Mouse (Mus musculus) testis, adult 2 months (tissue): ENCODE data around the gene Kcnd3. TPM values are rescaled to one million over a fixed set of nuclear protein-coding genes. Genes with fewer than 3 reads are reported as not detected.

Source experiments
- H3K27ac ChIP-seq: fragments of 200-500 bp; 2 replicates; pipeline ENCODE4 v1.5.1; 2012; ENCODE audit warnings: low read depth, low read length; ENCODE audit not compliant: control insufficient read depth, insufficient read depth
- H3K27me3 ChIP-seq: fragments of 200-500 bp; 2 replicates; pipeline ENCODE4 v1.6.1; 2012; ENCODE audit warnings: mild to moderate bottlenecking, low read length, moderate library complexity; ENCODE audit not compliant: control insufficient read depth, insufficient read depth
- H3K36me3 ChIP-seq: fragments of 200-500 bp; 2 replicates; pipeline ENCODE4 v1.6.1; 2012; ENCODE audit warnings: mild to moderate bottlenecking, low read length; ENCODE audit not compliant: control insufficient read depth, insufficient read depth
- H3K4me1 ChIP-seq: fragments of 200-500 bp; 2 replicates; pipeline ENCODE4 v1.6.1; 2012; ENCODE audit warnings: low read length; ENCODE audit not compliant: control insufficient read depth, insufficient read depth
- H3K4me3 ChIP-seq: fragments of 200-500 bp; 2 replicates; pipeline ENCODE4 v1.5.1; 2012; ENCODE audit warnings: low read depth, mild to moderate bottlenecking, low read length, moderate library complexity, mixed read lengths; ENCODE audit not compliant: control insufficient read depth
- CTCF ChIP-seq: fragments of 200-500 bp; IDR thresholded peaks from 2 replicates; pipeline ENCODE4 v1.5.1; 2012; ENCODE audit warnings: low read depth, mild to moderate bottlenecking, inconsistent platforms, low read length, moderate library complexity; ENCODE audit not compliant: control insufficient read depth, insufficient read depth, insufficient replicate concordance
- POLR2A ChIP-seq: fragments of 200-500 bp; IDR thresholded peaks from 2 replicates; pipeline ENCODE4 v1.6.1; 2012; ENCODE audit warnings: low read depth, mild to moderate bottlenecking, inconsistent platforms, low read length, moderate library complexity; ENCODE audit not compliant: control insufficient read depth
- polyA plus RNA-seq: library from polyadenylated mRNA; depleted of rRNA; stranded (reverse); fragments of >200 nt; gene quantifications from 2 replicates; pipeline ENCODE4 v1.2.3, GENCODE M21; 2012; rRNA removed

Kcnd3 gene
- polyA plus RNA-seq, 1 experiment, result 4.6 TPM

GRCm38 (mm10) chr3:105716353-105717000 lies 264.3 kb downstream of the Kcnd3 start:
- Histone ChIP-seq H3K27me3 (no peaks in the 10 kb centered on the region), H3K36me3 (no peaks in the 10 kb centered on the region), H3K27ac (no peak overlapping the region), H3K4me3 (no peak overlapping the region), H3K4me1 (no peaks in the 10 kb centered on the region; the same call in 1 of the 2 replicates)
- TF ChIP-seq POLR2A (no peak), CTCF (no peak)

GRCm38 (mm10) chr3:105717856-105718555 lies 265.9 kb downstream of the Kcnd3 start:
- no peaks in the 10 kb centered on the region for H3K36me3 ChIP-seq
- H3K27ac ChIP-seq, result no peak overlapping the region
- TF ChIP-seq CTCF (no peak), POLR2A (no peak)
- H3K27me3 ChIP-seq, result no peaks in the 10 kb centered on the region
- no peak overlapping the region for H3K4me3 ChIP-seq
- H3K4me1 ChIP-seq, result no peaks in the 10 kb centered on the region; the same call in 1 of the 2 replicates

GRCm38 (mm10) chr3:105718746-105719145 lies 266.6 kb downstream of the Kcnd3 start:
- no peak for TF ChIP-seq CTCF
- no peak for TF ChIP-seq POLR2A
- no peak overlapping the region for H3K27ac ChIP-seq

GRCm38 (mm10) chr3:105719979-105720378 lies 267.8 kb downstream of the Kcnd3 start:
- no peaks in the 10 kb centered on the region; the same call in 1 of the 2 replicates for H3K4me1 ChIP-seq
- TF ChIP-seq POLR2A (no peak), CTCF (no peak)
- no peak overlapping the region for H3K4me3 ChIP-seq
- H3K27me3 ChIP-seq, result no peaks in the 10 kb centered on the region
- H3K36me3 ChIP-seq, result no peaks in the 10 kb centered on the region
- no peak overlapping the region for H3K27ac ChIP-seq

More at GRCm38 (mm10) chr3:105718746-105719145, 266.6 kb downstream of the Kcnd3 start:
- H3K36me3 ChIP-seq, result no peaks in the 10 kb centered on the region
- H3K4me1 ChIP-seq, result no peaks in the 10 kb centered on the region; the same call in 1 of the 2 replicates
- H3K4me3 ChIP-seq, result no peak overlapping the region
- no peaks in the 10 kb centered on the region for H3K27me3 ChIP-seq

GRCm38 (mm10) chr3:105720514-105720913 lies 268.4 kb downstream of the Kcnd3 start:
- TF ChIP-seq CTCF (no peak), POLR2A (no peak)
- no peak overlapping the region for H3K4me3 ChIP-seq
- no peaks in the 10 kb centered on the region for H3K36me3 ChIP-seq
- H3K27me3 ChIP-seq, result no peaks in the 10 kb centered on the region
- H3K27ac ChIP-seq, result no peak overlapping the region
- H3K4me1 ChIP-seq, result no peaks in the 10 kb centered on the region; the same call in 1 of the 2 replicates

- TF ChIP-seq POLR2A, result no peak
- no peak for TF ChIP-seq CTCF
- Histone ChIP-seq H3K4me3 (no peak overlapping the region), H3K36me3 (no peaks in the 10 kb centered on the region), H3K27me3 (no peaks in the 10 kb centered on the region), H3K4me1 (no peaks in the 10 kb centered on the region; the same call in 1 of the 2 replicates), H3K27ac (no peak overlapping the region)
Observed at GRCm38 (mm10) chr3:105721681-105722201, 269.6 kb downstream of the Kcnd3 start.

GRCm38 (mm10) chr3:105722510-105722909 lies 270.4 kb downstream of the Kcnd3 start:
- Histone ChIP-seq H3K4me3 (no peak overlapping the region), H3K4me1 (no peaks in the 10 kb centered on the region)
- TF ChIP-seq POLR2A, result no peak
- TF ChIP-seq CTCF, result no peak

More at GRCm38 (mm10) chr3:105722510-105722909, 270.4 kb downstream of the Kcnd3 start:
- Histone ChIP-seq H3K36me3 (no peaks in the 10 kb centered on the region), H3K27ac (no peak overlapping the region), H3K27me3 (no peaks in the 10 kb centered on the region)

Other genes starting within 250 kb of the Kcnd3 start
- 100 and 115 TPM in 2 replicates for gene Ddx20, start 235.2 kb downstream of the Kcnd3 start, polyA plus RNA-seq